Mouse (Mus musculus): ENCODE results near the gene Gm11992. TPM values are rescaled to one million over a fixed set of nuclear protein-coding genes. Genes with fewer than 3 reads are reported as not detected.

Gm11992 gene
- total RNA-seq, 2 experiments from 2014 or later = 1.4 to 1.8 TPM

- no peak for DNase-seq (ENCODE audit: low spot score in 2 of 2)
Observed at GRCm38 (mm10) chr11:9115367-9116120, 67.2 kb downstream of the Gm11992 start.

GRCm38 (mm10) chr11:9116121-9116520 lies 67.7 kb downstream of the Gm11992 start:
- no peak for DNase-seq (ENCODE audit: low spot score in 2 of 2)

GRCm38 (mm10) chr11:9116916-9117315 lies 68.5 kb downstream of the Gm11992 start:
- no peak for DNase-seq (ENCODE audit: low spot score in 2 of 2)

- no peak for DNase-seq (ENCODE audit: low spot score in 2 of 2)
Observed at GRCm38 (mm10) chr11:9117358-9118049, 69.1 kb downstream of the Gm11992 start.

GRCm38 (mm10) chr11:9118050-9118420 lies 69.6 kb downstream of the Gm11992 start, which contains the start of gene Upp1:
TSS of gene Upp1 (plus strand) at chr11:9118103.
- no peak for DNase-seq (ENCODE audit: low spot score in 2 of 2)

GRCm38 (mm10) chr11:9118421-9119121 lies 70.2 kb downstream of the Gm11992 start:
- DNase-seq (ENCODE audit: low spot score in 2 of 2) = no peak

Other genes starting within 250 kb of the Gm11992 start
- under 1 TPM; 0.05 to 0.16 TPM for gene Pkd1l1, start 75.3 kb upstream of the Gm11992 start, total RNA-seq (2021)
- gene Hus1, start 37.4 kb upstream of the Gm11992 start, total RNA-seq (2021) = 10 to 100 TPM; 12.4 to 13.2 TPM
- gene Sun3, start 397 bp downstream of the Gm11992 start, total RNA-seq (2021) = under 1 TPM in 1 of 2 experiments, not detected in 1; 0.59 TPM
- gene Upp1, start 69.5 kb downstream of the Gm11992 start, total RNA-seq (2021) = 1 to 10 TPM; 2.2 to 2.3 TPM
- under 1 TPM; 0.09 TPM for gene Abca13, start 143.3 kb downstream of the Gm11992 start, total RNA-seq (2021)

All from layer of hippocampus, postnatal 10 days (tissue).